Mouse (Mus musculus) liver, postnatal 0 days (tissue): ENCODE measurements around the gene Rdh16f2. TPM values are rescaled to one million over a fixed set of nuclear protein-coding genes. Genes with fewer than 3 reads are reported as not detected.

Experiments
- ATAC-seq: fragments of 200-750 bp; cut with Nextera tagmentation; 2 replicates; pipeline ENCODE4 v1.8.0; 2017; ENCODE audit warnings: mild to moderate bottlenecking, moderate library complexity
- DNase-seq: peaks from one replicate; pipeline ENCODE4 v3.0.0-alpha.2; 2016
- H3K27ac ChIP-seq: fragments of 300-500 bp; sonication (generic); 2 replicates; pipeline ENCODE4 v1.5.1; 2014; ENCODE audit warnings: antibody characterized with exemption, moderate library complexity, mild to moderate bottlenecking, low read depth
- H3K27me3 ChIP-seq: fragments of 300-500 bp; sonication (generic); 2 replicates; pipeline ENCODE4 v1.6.1; 2014; ENCODE audit warnings: low read length, control low read depth, mixed read lengths; ENCODE audit not compliant: insufficient read depth
- H3K36me3 ChIP-seq: fragments of 300-500 bp; sonication (generic); replicated peaks from 2 replicates; pipeline ENCODE4 v1.6.1; 2014; ENCODE audit warnings: mild to moderate bottlenecking, control low read depth, low read length, moderate library complexity, mixed read lengths; ENCODE audit not compliant: insufficient read depth
- H3K4me1 ChIP-seq: fragments of 300-500 bp; sonication (generic); 2 replicates; pipeline ENCODE4 v1.6.1; 2014; ENCODE audit warnings: antibody characterized with exemption, mild to moderate bottlenecking, control low read depth; ENCODE audit not compliant: insufficient read depth
- H3K4me2 ChIP-seq: fragments of 300-500 bp; sonication (generic); 2 replicates; pipeline ENCODE4 v1.6.1; 2014; ENCODE audit warnings: low read depth, mild to moderate bottlenecking, low read length, moderate library complexity, mixed read lengths
- H3K4me3 ChIP-seq: fragments of 300-500 bp; sonication (generic); 2 replicates; pipeline ENCODE4 v1.5.1; 2014; ENCODE audit warnings: low read depth, low read length
- H3K9ac ChIP-seq: fragments of 300-500 bp; sonication (generic); replicated peaks from 2 replicates; pipeline ENCODE4 v1.6.1; 2014; ENCODE audit warnings: mild to moderate bottlenecking, moderate library complexity
- H3K9me3 ChIP-seq: fragments of 300-500 bp; sonication (generic); 2 replicates; pipeline ENCODE4 v1.6.1; 2016; ENCODE audit warnings: mild to moderate bottlenecking, control low read depth, low read length, mixed read lengths
- CTCF ChIP-seq: sonication (generic); IDR thresholded peaks from 2 replicates; pipeline ENCODE4 v1.5.1; 2016; ENCODE audit warnings: antibody characterized with exemption, low read depth
- EP300 ChIP-seq: IDR thresholded peaks from 2 replicates; pipeline ENCODE4 v1.6.1; 2016; ENCODE audit warnings: antibody characterized with exemption, low read depth, mild to moderate bottlenecking
- WGBS: fragments of 180-500 bp; shearing (Covaris S2); extraction: QIAGEN DNeasy Blood & Tissue Kit; methylation state at CpG from one replicate; pipeline ENCODE4 v1.1.7; 2014; ENCODE audit not compliant: insufficient replicate concordance; 5-methylcytosine and 5-hydroxymethylcytosine counted together
- polyA plus RNA-seq: library from polyadenylated mRNA; unstranded; fragments of >200 nt; fragmentation: Nextera tagmentation; extraction: Ambion mirVana; gene quantifications from 2 replicates; pipeline ENCODE4 v1.2.1, GENCODE M21; 2015

Gene Rdh16f2
- polyA plus RNA-seq, 1 experiment from 2014 or later: 4.6 TPM

GRCm38 (mm10) chr10:127872484-127872883, 6.2 kb downstream of the Rdh16f2 start:
- Histone ChIP-seq H3K27me3 (no peaks in the 10 kb centered on the region), H3K4me3 (no peak overlapping the region), H3K4me2 (no peak overlapping the region), H3K27ac (no peak overlapping the region), H3K9me3 (peaks cover 5% of the 10 kb centered on the region; the same call in 1 of the 2 replicates), H3K36me3 (no peaks in the 10 kb centered on the region), H3K4me1 (no peaks in the 10 kb centered on the region), H3K9ac (no peak overlapping the region)
- 69% methylated on average over 4 of the region's 4 CpGs for WGBS
- TF ChIP-seq CTCF (peak; percentile 68), EP300 (no peak)
- ATAC-seq: no peak
- no peak for DNase-seq

GRCm38 (mm10) chr10:127877681-127878080, 11.4 kb downstream of the Rdh16f2 start:
- Histone ChIP-seq H3K4me2 (no peak overlapping the region), H3K9ac (no peak overlapping the region), H3K27ac (peak overlapping the region; percentile 88), H3K4me3 (no peak overlapping the region), H3K4me1 (peaks cover 16% of the 10 kb centered on the region), H3K9me3 (no peaks in the 10 kb centered on the region), H3K36me3 (no peaks in the 10 kb centered on the region), H3K27me3 (no peaks in the 10 kb centered on the region)
- no peak for TF ChIP-seq EP300
- no peak for TF ChIP-seq CTCF
- DNase-seq (peak; percentile 57), ATAC-seq (peak; percentile 86)
- WGBS: 40% methylated on average over 2 of the region's 2 CpGs

DNA sequence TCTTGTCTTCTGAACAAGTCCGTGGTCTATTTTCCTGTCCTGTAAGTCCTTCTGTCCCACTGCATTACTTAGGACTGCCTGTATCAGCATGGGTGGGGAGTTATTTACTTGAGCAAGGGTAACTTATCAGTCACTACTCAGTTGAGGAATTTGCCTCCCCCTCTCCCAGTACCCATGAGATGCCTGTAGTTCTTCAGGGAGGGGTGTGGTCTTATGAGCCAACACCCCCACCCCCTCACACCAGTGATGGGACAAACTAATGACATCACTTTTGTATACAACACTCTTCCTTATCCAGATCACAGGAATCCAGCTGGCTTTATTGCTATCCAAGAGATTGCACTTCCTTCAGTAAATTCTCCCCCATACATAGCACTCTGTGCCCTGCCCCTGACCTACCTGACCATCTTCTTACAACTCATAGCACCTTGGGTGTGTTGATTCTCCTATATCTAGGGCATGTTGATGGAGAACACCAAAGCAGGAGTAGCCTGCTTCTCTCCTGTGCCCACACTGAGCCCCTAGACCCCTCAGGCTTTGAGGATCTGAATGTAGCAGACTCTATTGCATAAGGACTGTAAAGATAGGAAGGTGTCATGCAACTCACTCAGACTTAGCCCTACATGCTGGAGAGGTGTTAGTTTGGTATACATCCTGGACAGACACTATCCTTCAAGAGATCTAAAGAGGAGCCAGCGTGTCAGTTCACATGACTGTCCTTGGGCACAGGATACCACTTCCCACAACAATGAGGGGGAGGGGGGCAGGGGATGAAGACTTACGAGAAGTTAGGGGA, 12.2 kb downstream of the Rdh16f2 start:
- WGBS: 46% methylated on average over 3 of the region's 3 CpGs
- DNase-seq: no peak
- no peak for TF ChIP-seq EP300
- no peak for TF ChIP-seq CTCF
- Histone ChIP-seq H3K9ac (no peak overlapping the region), H3K27me3 (no peaks in the 10 kb centered on the region), H3K4me3 (no peak overlapping the region), H3K4me2 (no peak overlapping the region), H3K36me3 (no peaks in the 10 kb centered on the region), H3K9me3 (no peaks in the 10 kb centered on the region), H3K27ac (peak overlapping the region; percentile 88), H3K4me1 (peaks cover 16% of the 10 kb centered on the region)
- peak; percentile 14; the same call in 1 of the 2 replicates for ATAC-seq

- Histone ChIP-seq H3K36me3 (no peaks in the 10 kb centered on the region), H3K4me1 (peaks cover 16% of the 10 kb centered on the region), H3K4me3 (no peak overlapping the region), H3K27ac (peak overlapping the region; percentile 88), H3K27me3 (no peaks in the 10 kb centered on the region), H3K9me3 (no peaks in the 10 kb centered on the region), H3K4me2 (no peak overlapping the region), H3K9ac (no peak overlapping the region)
- DNase-seq (no peak), ATAC-seq (no peak)
- WGBS: 57% methylated on average over 3 of the region's 3 CpGs
- TF ChIP-seq CTCF: no peak
- TF ChIP-seq EP300: no peak
Measured at GRCm38 (mm10) chr10:127879155-127879688, 12.9 kb downstream of the Rdh16f2 start.

GRCm38 (mm10) chr10:127881041-127881440, 14.8 kb downstream of the Rdh16f2 start:
- peak; percentile 56 for ATAC-seq
- no peaks in the 10 kb centered on the region for H3K27me3 ChIP-seq
- no peaks in the 10 kb centered on the region for H3K9me3 ChIP-seq
- peak overlapping the region; percentile 88 for H3K27ac ChIP-seq
- no peak for DNase-seq
- WGBS: 79% methylated on average over 4 of the region's 4 CpGs
- TF ChIP-seq EP300 (0 out of 2 replicates have a peak, but pooled peaks have one; percentile 25), CTCF (peak; percentile 21; the same call in 1 of the 2 replicates)
- no peak overlapping the region for H3K9ac ChIP-seq
- H3K4me2 ChIP-seq: no peak overlapping the region
- no peaks in the 10 kb centered on the region for H3K36me3 ChIP-seq
- H3K4me1 ChIP-seq: peaks cover 16% of the 10 kb centered on the region
- H3K4me3 ChIP-seq: no peak overlapping the region

DNA sequence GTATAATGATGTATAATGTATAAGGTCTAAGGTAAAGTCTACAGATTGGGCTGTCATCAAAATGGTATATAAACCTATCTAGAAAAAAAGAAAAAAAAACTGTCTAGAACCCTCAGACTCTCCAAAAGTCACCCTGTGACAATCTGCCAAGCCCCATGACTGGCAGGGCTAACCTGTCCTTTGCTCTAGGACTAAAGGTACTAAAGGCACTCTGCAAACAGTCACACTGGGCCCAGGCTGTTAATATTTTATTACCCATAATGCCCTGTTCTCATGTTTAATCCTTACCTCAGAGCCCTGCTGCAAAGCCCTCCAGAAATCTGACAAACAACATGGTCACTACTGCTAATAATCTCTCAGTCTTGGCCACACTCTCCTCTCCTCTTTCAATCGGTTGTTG, 20.3 kb downstream of the Rdh16f2 start:
- Histone ChIP-seq H3K9ac (no peak overlapping the region), H3K27me3 (no peaks in the 10 kb centered on the region), H3K4me1 (peaks cover 10% of the 10 kb centered on the region), H3K27ac (peak overlapping the region; percentile 91), H3K4me2 (peak overlapping the region; percentile 59), H3K9me3 (no peaks in the 10 kb centered on the region), H3K36me3 (no peaks in the 10 kb centered on the region), H3K4me3 (peak overlapping the region; percentile 22; the same call in 1 of the 2 replicates)
- WGBS: 71% methylated on average over 1 of the region's 1 CpGs
- no peak for TF ChIP-seq CTCF
- 0 out of 2 replicates have a peak, but pooled peaks have one; percentile 21 for TF ChIP-seq EP300
- peak; percentile 27 for DNase-seq
- peak; percentile 61 for ATAC-seq
